Mouse (Mus musculus) CD4-positive naive resting alpha-beta T cell, adult 57 days (primary cell): Measurements from ENCODE around the gene Gapt. TPM values are rescaled to one million over a fixed set of nuclear protein-coding genes. Genes with fewer than 3 reads are reported as not detected.

Source experiments
- total RNA-seq: library from RNA; stranded (reverse); gene quantifications from one replicate; pipeline ENCODE4 v1.2.4, GENCODE M21; 2023

The Gapt gene
- total RNA-seq, result 0.74 TPM

GRCm38 (mm10) chr13:110356941-110357340 lies at the start of gene Gapt:
Gene Gapt (minus strand): TSS chr13:110357199.

DNA sequence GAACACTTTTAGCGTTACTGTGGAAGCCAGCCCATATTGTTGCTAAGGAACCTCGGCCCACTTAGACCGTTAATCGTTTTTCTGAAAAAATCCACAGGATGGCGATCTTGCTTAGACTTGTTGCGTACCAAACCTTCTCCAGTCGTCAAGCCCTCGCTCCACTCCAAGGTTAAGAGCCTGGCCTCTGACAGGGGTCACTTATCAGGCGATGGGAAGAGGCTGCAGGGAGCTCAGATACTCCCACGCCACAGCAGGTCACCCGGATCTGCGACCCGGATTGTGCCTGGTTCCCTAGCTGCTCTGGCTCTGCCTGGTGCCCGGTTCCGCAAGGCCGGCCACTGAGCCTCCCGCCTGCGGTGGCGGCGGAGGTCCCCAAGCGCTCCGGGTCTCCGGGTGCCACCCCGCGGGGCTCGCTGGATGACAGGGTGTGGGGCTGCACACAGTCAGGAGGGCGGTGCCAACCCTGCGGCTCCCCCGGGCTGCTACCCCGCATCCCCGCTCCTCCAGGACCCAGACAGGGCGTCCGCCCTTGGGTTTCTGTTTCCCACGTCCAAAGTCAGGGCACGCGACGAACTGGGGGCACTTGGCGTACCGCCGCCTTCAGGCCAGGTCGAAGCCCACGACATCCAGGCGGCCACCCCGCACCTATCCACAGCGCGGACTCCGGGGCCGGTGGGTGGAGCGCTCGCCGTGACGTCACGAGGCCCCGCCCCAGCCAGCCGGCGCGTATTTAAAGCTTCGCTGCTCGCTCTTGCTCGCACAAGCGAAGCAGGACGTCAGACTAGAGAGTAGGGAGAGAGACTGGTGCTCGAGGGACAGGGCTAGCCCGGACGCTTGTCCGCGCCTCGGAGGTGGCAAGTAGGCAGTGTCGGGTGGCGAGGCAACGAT lies 37.5 kb upstream of the Gapt start, which contains the start of gene Plk2:
Gene Plk2 (plus strand): TSS at position 756 of the 888 bp plus-strand sequence.

Other genes starting within 250 kb of the Gapt start
- not detected for gene Rab3c, start 76.2 kb downstream of the Gapt start, total RNA-seq
- gene Plk2, start 37.8 kb upstream of the Gapt start, total RNA-seq, result 51.8 TPM